ENCODE assay signal across 12 mouse cellular contexts in genomic region chr1:66115330-66115729, GRCm38 (mm10). TPM values are rescaled to one million over a fixed set of nuclear protein-coding genes. Genes with fewer than 3 reads are reported as not detected.
DNase-seq lines count a peak whose midpoint lies in the region; ATAC-seq lines count a peak whose summit lies in the region.
"Had no signal": no experiment of that assay in that cellular context is flagged by ENCODE, and none has a peak within 500 bp of the region (broad histone marks: within the 10 kb centered on the region; RNA-seq: fewer than 3 reads in every experiment).

No protein-coding gene starts in this region.

- ATAC-seq in liver, embryonic 11.5 days (replicated peaks; ENCODE audit: low FRiP score), result no peak
- no peak for ATAC-seq in hindbrain, embryonic 12.5 days (ENCODE audit: low FRiP score)

- WGBS in liver, embryonic 11.5 days, result 63% methylated on average over 3 of the region's 3 CpGs
- 62% methylated on average over 3 of the region's 3 CpGs for WGBS in hindbrain, embryonic 12.5 days

- no peaks in the 10 kb centered on the region for H3K9me3 ChIP-seq in liver, embryonic 11.5 days (ENCODE audit: control insufficient read depth, low read length)
- no peaks in the 10 kb centered on the region for H3K9me3 ChIP-seq in hindbrain, embryonic 12.5 days (replicated peaks)
- H3K9me3 ChIP-seq: hindbrain, embryonic 15.5 days; lung, embryonic 15.5 days had no signal

- no peak overlapping the region for H3K9ac ChIP-seq in liver, embryonic 11.5 days (ENCODE audit: low read depth, low read length)
- H3K9ac ChIP-seq in hindbrain, embryonic 12.5 days, result no peak overlapping the region
- H3K9ac ChIP-seq: embryonic facial prominence, embryonic 13.5 days; hindbrain, embryonic 15.5 days; lung, embryonic 15.5 days had no signal

- H3K4me3 ChIP-seq in liver, embryonic 11.5 days (ENCODE audit: low read depth, low read length), result no peak overlapping the region
- H3K4me3 ChIP-seq in hindbrain, embryonic 12.5 days, result no peak overlapping the region
- H3K4me3 ChIP-seq: embryonic facial prominence, embryonic 13.5 days; hindbrain, embryonic 15.5 days; lung, embryonic 15.5 days had no signal

- no peaks in the 10 kb centered on the region for H3K27me3 ChIP-seq in liver, embryonic 11.5 days (replicated peaks; ENCODE audit: control insufficient read depth, insufficient read depth, low read length)
- no peaks in the 10 kb centered on the region for H3K27me3 ChIP-seq in hindbrain, embryonic 12.5 days
- H3K27me3 ChIP-seq: embryonic facial prominence, embryonic 13.5 days; hindbrain, embryonic 15.5 days; lung, embryonic 15.5 days had no signal

- no peaks in the 10 kb centered on the region for H3K4me1 ChIP-seq in liver, embryonic 11.5 days (replicated peaks; ENCODE audit: control insufficient read depth, insufficient read depth, low read length)
- H3K4me1 ChIP-seq in hindbrain, embryonic 12.5 days, result no peaks in the 10 kb centered on the region
- H3K4me1 ChIP-seq: hindbrain, embryonic 15.5 days; lung, embryonic 15.5 days had no signal

- H3K27ac ChIP-seq in liver, embryonic 11.5 days (ENCODE audit: low read depth, low read length), result no peak overlapping the region
- no peak overlapping the region for H3K27ac ChIP-seq in hindbrain, embryonic 12.5 days
- H3K27ac ChIP-seq: embryonic facial prominence, embryonic 13.5 days; hindbrain, embryonic 15.5 days; lung, embryonic 15.5 days had no signal

- intact Hi-C loops in left cerebral cortex, postnatal 25 days (cut with DNase I), result no loop called here

- H3K36me3 ChIP-seq in liver, embryonic 11.5 days (ENCODE audit: control insufficient read depth, insufficient read depth, low read length), result no peaks in the 10 kb centered on the region
- no peaks in the 10 kb centered on the region for H3K36me3 ChIP-seq in hindbrain, embryonic 12.5 days
- H3K36me3 ChIP-seq: embryonic facial prominence, embryonic 13.5 days; hindbrain, embryonic 15.5 days; lung, embryonic 15.5 days had no signal

- peak; percentile 9 for DNase-seq in kidney, adult 9 months
- no peak for DNase-seq in kidney, adult 8-10 months
- DNase-seq in ZHBTc4 (ENCODE audit: low read depth, low spot score), result peak; percentile 22
- peak; percentile 50 to 51 for DNase-seq in cerebellum, postnatal 10 days
- DNase-seq in left cerebral cortex, postnatal 25 days (ENCODE audit: low spot score in 2 of 2), result peak; percentile 20 to 82
- DNase-seq in urinary bladder, postnatal 36 days (ENCODE audit: low spot score in 2 of 2), result no peak
- no peak for DNase-seq in liver, embryonic 11.5 days (ENCODE audit: low spot score)

- no peak overlapping the region for H3K4me2 ChIP-seq in liver, embryonic 11.5 days
- no peak overlapping the region for H3K4me2 ChIP-seq in hindbrain, embryonic 12.5 days (replicated peaks)
- H3K4me2 ChIP-seq: embryonic facial prominence, embryonic 13.5 days; hindbrain, embryonic 15.5 days; lung, embryonic 15.5 days had no signal

RNA-seq across cellular contexts. Expression of gene Map2, which starts 59.7 kb away (rescaled TPM):
- 1,000 to 10,000 TPM; 1,024 to 1,078 TPM for total RNA-seq in left cerebral cortex, postnatal 25 days (2021)
- polyA plus RNA-seq in liver, embryonic 11.5 days (2014; fragmentation: Nextera tagmentation; extraction: Ambion mirVana), result 4.1 and 5.5 TPM in 2 replicates
- 365 and 405 TPM in 2 replicates for polyA plus RNA-seq in hindbrain, embryonic 12.5 days (2016; fragmentation: Nextera tagmentation; extraction: Ambion mirVana)
- total RNA-seq: MEL had no signal

Comparison
In these comparisons a context has a peak if more than half of its experiments do, and no peak if none do; other contexts are left out.
1. DNase-seq: peak in kidney, adult 9 months (single experiment), ZHBTc4 (single experiment), cerebellum, postnatal 10 days (2 of 2) and left cerebral cortex, postnatal 25 days (2 of 2); none in kidney, adult 8-10 months (0 of 2), urinary bladder, postnatal 36 days (0 of 2) and liver, embryonic 11.5 days (single experiment).
2. RNA of gene Map2, which starts 59.7 kb away (polyA plus RNA-seq): 365 to 405 TPM in hindbrain, embryonic 12.5 days; 4.1 to 5.5 TPM in liver, embryonic 11.5 days; every median in the first group is over 10 times any median in the second.